Mouse (Mus musculus): ENCODE data around the gene 9530068E07Rik. TPM values are rescaled to one million over a fixed set of nuclear protein-coding genes. Genes with fewer than 3 reads are reported as not detected.

9530068E07Rik gene
- polyA plus RNA-seq, 1 experiment from 2014 or later, result 122 TPM

- Histone ChIP-seq H3K9ac (replicated peaks) (no peak overlapping the region), H3K4me1 (peaks cover 31% of the 10 kb centered on the region), H3K36me3 (peaks cover 31% of the 10 kb centered on the region), H3K27me3 (replicated peaks) (no peaks in the 10 kb centered on the region), H3K4me3 (replicated peaks) (no peak overlapping the region), H3K27ac (replicated peaks) (no peak overlapping the region), H3K9me3 (replicated peaks) (no peaks in the 10 kb centered on the region), H3K4me2 (no peak overlapping the region)
- WGBS, result 81% methylated on average over 2 of the region's 2 CpGs
- no peak for ATAC-seq (ENCODE audit: low FRiP score)
Observed at GRCm38 (mm10) chr11:52401476-52401875, 5.2 kb downstream of the 9530068E07Rik start.

GRCm38 (mm10) chr11:52402566-52402965 lies 6.3 kb downstream of the 9530068E07Rik start:
- Histone ChIP-seq H3K4me2 (no peak overlapping the region), H3K27ac (replicated peaks) (no peak overlapping the region), H3K36me3 (peaks cover 42% of the 10 kb centered on the region), H3K4me3 (replicated peaks) (no peak overlapping the region), H3K9me3 (replicated peaks) (no peaks in the 10 kb centered on the region), H3K9ac (replicated peaks) (no peak overlapping the region), H3K27me3 (replicated peaks) (no peaks in the 10 kb centered on the region), H3K4me1 (peaks cover 25% of the 10 kb centered on the region)
- WGBS, result 78% methylated on average over 1 of the region's 1 CpGs
- no peak for ATAC-seq (ENCODE audit: low FRiP score)

- H3K4me2 ChIP-seq, result no peak overlapping the region
- H3K4me1 ChIP-seq, result peaks cover 12% of the 10 kb centered on the region
- H3K27me3 ChIP-seq (replicated peaks), result no peaks in the 10 kb centered on the region
- WGBS, result 92% methylated on average over 5 of the region's 5 CpGs
- H3K27ac ChIP-seq (replicated peaks), result no peak overlapping the region
- ATAC-seq (ENCODE audit: low FRiP score), result no peak
- peaks cover 57% of the 10 kb centered on the region for H3K36me3 ChIP-seq
- no peak overlapping the region for H3K4me3 ChIP-seq (replicated peaks)
- no peak overlapping the region for H3K9ac ChIP-seq (replicated peaks)
- H3K9me3 ChIP-seq (replicated peaks), result no peaks in the 10 kb centered on the region
Observed at GRCm38 (mm10) chr11:52404209-52404608, 8.0 kb downstream of the 9530068E07Rik start.

DNA sequence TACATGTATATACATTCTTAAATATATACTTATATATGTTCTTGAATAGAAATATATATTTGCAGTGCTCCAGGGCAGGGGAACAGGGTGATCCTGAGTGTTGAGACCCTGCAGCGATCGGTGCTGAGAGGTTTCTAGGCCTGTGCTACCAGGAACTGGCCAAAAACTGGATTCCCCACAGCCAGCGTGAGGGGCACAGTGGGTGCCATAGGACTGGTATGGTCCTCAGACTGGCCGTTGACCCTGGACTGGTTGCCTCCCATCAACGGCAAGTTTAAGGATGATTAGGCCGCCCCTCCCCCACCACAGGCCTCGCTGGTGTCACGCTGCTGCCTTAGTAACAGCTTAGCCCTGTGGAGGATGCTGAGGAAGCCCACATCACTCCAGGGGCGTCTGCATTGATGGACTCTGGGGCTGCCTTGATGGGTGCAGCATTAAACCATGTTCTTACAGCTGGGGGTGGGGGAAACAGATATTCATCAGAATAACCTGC lies 9.0 kb downstream of the 9530068E07Rik start:
- Histone ChIP-seq H3K9ac (replicated peaks) (no peak overlapping the region), H3K9me3 (replicated peaks) (no peaks in the 10 kb centered on the region), H3K4me1 (peaks cover 7% of the 10 kb centered on the region), H3K36me3 (peaks cover 61% of the 10 kb centered on the region), H3K4me3 (replicated peaks) (no peak overlapping the region), H3K27me3 (replicated peaks) (no peaks in the 10 kb centered on the region), H3K27ac (replicated peaks) (no peak overlapping the region), H3K4me2 (no peak overlapping the region)
- ATAC-seq (ENCODE audit: low FRiP score), result no peak
- 78% methylated on average over 9 of the region's 9 CpGs for WGBS

- 89% methylated on average over 5 of the region's 5 CpGs for WGBS
- no peak for ATAC-seq (ENCODE audit: low FRiP score)
- H3K9ac ChIP-seq (replicated peaks), result no peak overlapping the region
- H3K27ac ChIP-seq (replicated peaks), result no peak overlapping the region
- no peaks in the 10 kb centered on the region for H3K4me1 ChIP-seq
- H3K4me2 ChIP-seq, result no peak overlapping the region
- peaks cover 48% of the 10 kb centered on the region for H3K36me3 ChIP-seq
- no peak overlapping the region for H3K4me3 ChIP-seq (replicated peaks)
- H3K9me3 ChIP-seq (replicated peaks), result no peaks in the 10 kb centered on the region
- H3K27me3 ChIP-seq (replicated peaks), result no peaks in the 10 kb centered on the region
Observed at GRCm38 (mm10) chr11:52409316-52409715, 13.1 kb downstream of the 9530068E07Rik start.

DNA sequence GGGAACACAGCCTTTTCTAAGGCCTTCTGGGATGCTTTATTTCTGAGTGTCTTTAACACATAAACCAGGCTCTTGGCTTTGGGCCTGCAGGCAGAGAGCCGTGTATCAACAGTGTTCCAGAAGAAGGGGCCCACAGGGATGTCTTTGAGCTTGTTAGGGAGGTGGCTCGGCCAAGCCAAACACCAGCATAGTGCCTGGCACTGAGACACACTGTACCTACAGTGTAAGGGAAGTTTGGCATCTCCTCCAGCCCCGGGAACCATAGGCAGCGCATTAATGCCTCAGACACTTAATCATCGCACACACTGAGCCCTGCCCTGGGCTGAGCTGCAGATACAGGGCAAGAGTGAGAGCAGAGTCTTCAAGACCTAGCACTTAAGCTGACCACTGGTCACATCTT lies 22.1 kb downstream of the 9530068E07Rik start:
- H3K4me3 ChIP-seq (replicated peaks), result no peak overlapping the region
- H3K4me2 ChIP-seq, result no peak overlapping the region
- H3K4me1 ChIP-seq, result peaks cover 9% of the 10 kb centered on the region; the same call in 1 of the 2 replicates
- H3K27ac ChIP-seq (replicated peaks), result no peak overlapping the region
- 71% methylated on average over 5 of the region's 5 CpGs for WGBS
- no peak overlapping the region for H3K9ac ChIP-seq (replicated peaks)
- H3K27me3 ChIP-seq (replicated peaks), result peaks cover 21% of the 10 kb centered on the region
- no peaks in the 10 kb centered on the region for H3K9me3 ChIP-seq (replicated peaks)
- no peak for ATAC-seq (ENCODE audit: low FRiP score)
- no peaks in the 10 kb centered on the region for H3K36me3 ChIP-seq

DNA sequence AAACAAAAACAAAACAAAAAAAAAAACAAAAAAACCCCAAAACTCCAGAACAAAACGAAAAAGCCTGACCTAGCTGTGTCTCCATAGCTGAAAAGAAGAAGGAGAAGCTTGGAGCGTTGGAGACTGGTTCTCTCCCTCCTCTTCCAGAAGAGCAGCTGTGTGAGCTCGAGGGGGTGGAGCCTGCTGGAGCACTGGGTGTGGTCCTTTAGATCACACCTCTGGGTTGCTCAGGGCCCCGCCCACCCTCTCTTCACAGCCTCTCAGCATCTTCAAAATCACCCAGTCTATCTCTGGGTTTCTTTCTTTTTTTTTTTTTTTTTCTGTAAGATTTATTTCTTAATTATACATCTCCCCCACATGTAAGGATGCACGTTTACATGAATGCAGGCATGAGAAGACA lies 23.0 kb downstream of the 9530068E07Rik start:
- WGBS, result 47% methylated on average over 5 of the region's 5 CpGs
- Histone ChIP-seq H3K9ac (replicated peaks) (no peak overlapping the region), H3K4me3 (replicated peaks) (no peak overlapping the region), H3K36me3 (no peaks in the 10 kb centered on the region), H3K27ac (replicated peaks) (no peak overlapping the region), H3K27me3 (replicated peaks) (peaks cover 24% of the 10 kb centered on the region), H3K4me2 (no peak overlapping the region), H3K9me3 (replicated peaks) (no peaks in the 10 kb centered on the region), H3K4me1 (peaks cover 9% of the 10 kb centered on the region; the same call in 1 of the 2 replicates)
- ATAC-seq (ENCODE audit: low FRiP score), result no peak

DNA sequence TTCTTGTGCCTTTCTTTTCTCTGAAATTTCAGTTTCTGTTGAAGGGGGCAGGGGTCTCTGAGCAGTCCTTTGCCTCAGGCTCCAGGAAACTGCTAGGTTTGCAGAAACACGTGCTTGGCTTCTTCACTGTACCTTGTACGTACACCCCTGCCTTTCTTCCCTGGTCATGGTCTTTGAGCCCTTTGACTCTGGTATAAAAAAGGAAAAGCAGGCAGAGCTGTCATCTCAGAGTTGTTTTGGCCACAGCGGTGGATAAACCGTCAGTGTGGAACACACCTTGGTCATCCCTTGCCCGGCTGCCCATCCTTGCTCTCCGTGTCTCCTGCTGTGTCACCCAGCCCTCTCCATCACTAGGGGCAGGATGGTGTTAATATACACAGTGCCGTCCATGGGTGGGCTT lies 23.6 kb downstream of the 9530068E07Rik start:
- no peak overlapping the region for H3K9ac ChIP-seq (replicated peaks)
- no peaks in the 10 kb centered on the region for H3K36me3 ChIP-seq
- H3K4me1 ChIP-seq, result peaks cover 9% of the 10 kb centered on the region; the same call in 1 of the 2 replicates
- no peaks in the 10 kb centered on the region for H3K9me3 ChIP-seq (replicated peaks)
- WGBS, result 83% methylated on average over 7 of the region's 7 CpGs
- H3K4me2 ChIP-seq, result no peak overlapping the region
- no peak for ATAC-seq (ENCODE audit: low FRiP score)
- H3K4me3 ChIP-seq (replicated peaks), result no peak overlapping the region
- H3K27ac ChIP-seq (replicated peaks), result no peak overlapping the region
- peaks cover 24% of the 10 kb centered on the region for H3K27me3 ChIP-seq (replicated peaks)

DNA sequence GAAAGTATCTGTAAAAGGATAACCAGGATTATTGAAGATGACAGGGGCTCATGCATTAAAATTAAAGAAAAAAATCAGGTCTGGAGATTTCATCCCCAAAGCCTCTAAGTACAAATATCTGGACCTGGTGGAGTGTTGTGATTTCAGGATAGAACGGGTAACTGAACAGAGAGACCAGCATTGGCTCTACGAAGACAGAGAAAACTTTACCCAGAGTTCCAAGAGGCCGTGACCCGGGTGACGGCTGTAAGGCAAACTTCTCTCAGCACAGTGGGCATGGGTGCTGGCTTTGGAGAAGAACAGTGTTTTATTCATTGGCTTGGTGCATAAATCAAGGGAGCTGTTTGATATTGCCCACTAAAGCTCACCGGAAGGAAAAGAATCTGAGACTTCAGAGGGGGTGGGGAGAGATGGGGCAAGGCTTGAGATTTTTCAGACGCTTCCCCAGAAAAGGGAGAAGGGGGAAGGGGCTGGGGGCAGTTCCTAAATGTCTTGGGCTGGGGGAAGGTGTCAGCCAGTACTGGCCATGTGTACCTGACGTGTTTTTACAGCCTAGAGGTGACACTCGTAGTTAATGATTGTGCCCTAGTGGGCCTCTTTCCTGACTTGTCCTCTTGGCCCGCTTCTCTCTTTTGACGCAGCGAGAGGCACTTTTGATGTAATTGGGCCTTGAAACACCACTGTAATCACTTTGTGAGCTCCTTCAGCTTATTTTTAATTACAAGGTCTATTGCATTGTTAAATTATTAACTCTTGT lies 24.2 kb downstream of the 9530068E07Rik start:
- H3K4me1 ChIP-seq, result peaks cover 9% of the 10 kb centered on the region; the same call in 1 of the 2 replicates
- H3K4me3 ChIP-seq (replicated peaks), result no peak overlapping the region
- H3K9me3 ChIP-seq (replicated peaks), result no peaks in the 10 kb centered on the region
- H3K27me3 ChIP-seq (replicated peaks), result peaks cover 24% of the 10 kb centered on the region
- H3K4me2 ChIP-seq, result no peak overlapping the region
- no peak overlapping the region for H3K27ac ChIP-seq (replicated peaks)
- WGBS, result 52% methylated on average over 12 of the region's 12 CpGs
- no peak overlapping the region for H3K9ac ChIP-seq (replicated peaks)
- ATAC-seq (ENCODE audit: low FRiP score), result no peak
- no peaks in the 10 kb centered on the region for H3K36me3 ChIP-seq

GRCm38 (mm10) chr11:52421053-52421778 lies 25.0 kb downstream of the 9530068E07Rik start:
- Histone ChIP-seq H3K9me3 (replicated peaks) (no peaks in the 10 kb centered on the region), H3K27ac (replicated peaks) (no peak overlapping the region), H3K27me3 (replicated peaks) (peaks cover 24% of the 10 kb centered on the region), H3K9ac (replicated peaks) (no peak overlapping the region), H3K36me3 (no peaks in the 10 kb centered on the region), H3K4me3 (replicated peaks) (no peak overlapping the region), H3K4me2 (no peak overlapping the region), H3K4me1 (peaks cover 11% of the 10 kb centered on the region)
- 22% methylated on average over 12 of the region's 12 CpGs for WGBS
- no peak for ATAC-seq (ENCODE audit: low FRiP score)

- ATAC-seq (ENCODE audit: low FRiP score), result no peak
- Histone ChIP-seq H3K9ac (replicated peaks) (no peak overlapping the region), H3K9me3 (replicated peaks) (no peaks in the 10 kb centered on the region), H3K27ac (replicated peaks) (no peak overlapping the region), H3K27me3 (replicated peaks) (peaks cover 17% of the 10 kb centered on the region), H3K4me1 (peaks cover 18% of the 10 kb centered on the region), H3K36me3 (no peaks in the 10 kb centered on the region), H3K4me3 (replicated peaks) (no peak overlapping the region), H3K4me2 (no peak overlapping the region)
- 78% methylated on average over 6 of the region's 6 CpGs for WGBS
Observed at GRCm38 (mm10) chr11:52429440-52429839, 33.2 kb downstream of the 9530068E07Rik start.

DNA sequence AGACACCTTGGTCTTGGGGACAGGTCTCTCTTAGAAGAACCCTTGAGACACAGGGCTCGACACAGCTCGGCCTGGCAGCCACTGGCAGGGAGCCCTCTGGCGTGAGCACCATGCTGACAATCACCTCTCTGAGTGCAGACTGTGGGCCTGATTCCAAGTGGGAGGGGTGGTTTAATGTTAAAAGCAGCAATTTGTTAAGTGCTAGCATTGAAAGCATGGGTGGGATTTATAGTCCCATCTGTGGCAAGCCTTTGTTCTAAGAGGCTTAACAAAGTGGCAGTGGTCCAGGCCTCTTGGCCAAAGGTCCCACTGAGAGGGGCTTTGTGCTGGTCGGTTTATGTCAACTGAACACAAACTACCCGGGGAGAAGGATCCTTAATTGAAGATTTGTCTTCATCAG lies 35.4 kb downstream of the 9530068E07Rik start:
- H3K27ac ChIP-seq (replicated peaks), result no peak overlapping the region
- peaks cover 25% of the 10 kb centered on the region for H3K27me3 ChIP-seq (replicated peaks)
- H3K4me3 ChIP-seq (replicated peaks), result no peak overlapping the region
- peak; percentile 77 for ATAC-seq (ENCODE audit: low FRiP score)
- no peaks in the 10 kb centered on the region for H3K36me3 ChIP-seq
- WGBS, result 12% methylated on average over 5 of the region's 5 CpGs
- H3K9ac ChIP-seq (replicated peaks), result no peak overlapping the region
- no peak overlapping the region for H3K4me2 ChIP-seq
- peaks cover 13% of the 10 kb centered on the region for H3K4me1 ChIP-seq
- no peaks in the 10 kb centered on the region for H3K9me3 ChIP-seq (replicated peaks)

All from neural tube, embryonic 15.5 days (tissue).